Mouse (Mus musculus): ENCODE results near the gene Aqp7.

DNA sequence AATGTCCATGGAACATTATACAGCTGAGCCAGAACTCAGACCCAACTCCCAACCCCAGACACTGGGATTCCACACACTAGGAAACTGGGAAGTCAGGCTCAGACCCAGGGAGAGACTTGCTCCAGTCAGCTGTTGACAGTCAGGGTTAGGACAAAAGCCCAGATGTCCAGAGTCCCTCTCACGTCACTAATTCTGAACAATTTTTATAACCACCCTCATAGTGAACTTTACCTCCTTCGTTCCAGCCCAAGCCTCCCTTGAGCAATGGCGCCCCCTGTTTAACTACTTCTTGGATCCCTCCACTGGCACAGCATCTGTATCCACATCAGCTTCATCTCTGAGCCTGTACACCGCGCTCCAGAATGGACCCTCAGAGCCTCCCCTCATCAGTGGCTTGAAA is 4.0 kb downstream of the Aqp7 start:
- TF ChIP-seq GATA1 (IDR thresholded peaks at IDR 0.05; ENCODE audit: borderline replicate concordance, low read length), result no peak
- no peak for TF ChIP-seq FLI1 (IDR thresholded peaks at IDR 0.05; ENCODE audit: low read length)
